Mouse (Mus musculus) liver, embryonic 13.5 days (tissue): ENCODE measurements at regions not wholly inside any gene's neighbourhood (a gene's known extent, or its start where the extent isn't known, plus 50 kb on each side); places are given as distances from the start of the nearest gene placed in this dataset.

Experiments used
- ATAC-seq: fragments of 200-750 bp; cut with Nextera tagmentation; 2 replicates; pipeline ENCODE4 v1.8.0; 2017; ENCODE audit warnings: low read depth, mild to moderate bottlenecking, moderate number of reproducible peaks, moderate library complexity
- DNase-seq: peaks from one replicate; pipeline ENCODE4 v3.0.0; 2022
- H3K27ac ChIP-seq: fragments of 300-500 bp; sonication (generic); 2 replicates; pipeline ENCODE4 v1.5.1; 2015; ENCODE audit warnings: moderate library complexity, mild to moderate bottlenecking, inconsistent platforms
- H3K27me3 ChIP-seq: fragments of 300-500 bp; sonication (generic); 2 replicates; pipeline ENCODE4 v1.6.1; 2015; ENCODE audit warnings: mild to moderate bottlenecking, inconsistent platforms
- H3K36me3 ChIP-seq: fragments of 300-500 bp; sonication (generic); 2 replicates; pipeline ENCODE4 v1.6.1; 2015; ENCODE audit warnings: mild to moderate bottlenecking, inconsistent platforms
- H3K4me1 ChIP-seq: fragments of 300-500 bp; sonication (generic); replicated peaks from 2 replicates; pipeline ENCODE4 v1.6.1; 2015; ENCODE audit warnings: inconsistent platforms
- H3K4me2 ChIP-seq: fragments of 300-500 bp; sonication (generic); 2 replicates; pipeline ENCODE4 v1.6.1; 2015; ENCODE audit warnings: inconsistent platforms, mild to moderate bottlenecking, moderate library complexity
- H3K4me3 ChIP-seq: fragments of 300-500 bp; sonication (generic); replicated peaks from 2 replicates; pipeline ENCODE4 v1.5.1; 2015; ENCODE audit warnings: mild to moderate bottlenecking, inconsistent platforms
- H3K9ac ChIP-seq: fragments of 300-500 bp; sonication (generic); 2 replicates; pipeline ENCODE4 v1.6.1; 2015; ENCODE audit warnings: mild to moderate bottlenecking, inconsistent platforms
- H3K9me3 ChIP-seq: fragments of 300-500 bp; sonication (generic); replicated peaks from 2 replicates; pipeline ENCODE4 v1.6.1; 2016; ENCODE audit warnings: inconsistent platforms
- WGBS: fragments of 180-500 bp; shearing (Covaris S2); methylation state at CpG from one replicate; pipeline ENCODE4 v1.1.7; 2015; ENCODE audit not compliant: insufficient replicate concordance; 5-methylcytosine and 5-hydroxymethylcytosine counted together

DNA sequence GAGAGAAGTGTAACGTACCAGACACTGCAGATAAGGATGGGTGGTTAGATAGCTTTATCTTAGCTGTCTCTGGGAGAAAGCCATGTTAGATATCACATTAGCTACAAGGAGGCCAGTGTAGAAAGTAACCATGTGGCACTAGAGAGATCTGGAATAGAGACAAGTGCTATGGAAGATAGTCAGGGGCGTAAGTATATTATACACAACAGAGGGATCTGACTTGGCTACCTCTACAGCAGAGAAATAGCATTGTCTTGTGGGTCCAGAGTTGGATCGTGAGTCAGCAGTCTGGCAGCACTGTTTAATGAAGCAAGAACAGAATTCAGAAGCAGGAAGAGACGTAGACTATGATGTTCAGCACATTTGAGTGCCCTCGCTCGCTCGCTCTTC, 130.4 kb upstream of the Fmo9 start:
- H3K9ac ChIP-seq, result peak overlapping the region; percentile 5; the same call in 1 of the 2 replicates
- ATAC-seq (peak; percentile 87), DNase-seq (no peak)
- H3K36me3 ChIP-seq, result no peaks in the 10 kb centered on the region
- WGBS, result 37% methylated on average over 7 of the region's 7 CpGs
- H3K27ac ChIP-seq, result peak overlapping the region; percentile 90
- peaks cover 36% of the 10 kb centered on the region for H3K4me1 ChIP-seq
- H3K27me3 ChIP-seq, result no peaks in the 10 kb centered on the region
- H3K9me3 ChIP-seq, result no peaks in the 10 kb centered on the region
- no peak overlapping the region for H3K4me3 ChIP-seq
- peak overlapping the region; percentile 63 for H3K4me2 ChIP-seq

GRCm38 (mm10) chr1:166812920-166813439, 131.3 kb upstream of the Fmo9 start:
- Histone ChIP-seq H3K27ac (peak overlapping the region; percentile 90), H3K27me3 (no peaks in the 10 kb centered on the region), H3K36me3 (no peaks in the 10 kb centered on the region), H3K4me2 (0 out of 2 replicates have a peak overlapping the region, but pooled peaks have one; percentile 63), H3K4me3 (no peak overlapping the region), H3K9ac (peak overlapping the region; percentile 47; the same call in 1 of the 2 replicates), H3K9me3 (no peaks in the 10 kb centered on the region), H3K4me1 (peaks cover 36% of the 10 kb centered on the region)
- DNase-seq (no peak), ATAC-seq (peak; percentile 27)
- WGBS, result 49% methylated on average over 7 of the region's 7 CpGs

- Histone ChIP-seq H3K9ac (no peak overlapping the region), H3K36me3 (no peaks in the 10 kb centered on the region), H3K27ac (no peak overlapping the region), H3K4me1 (peaks cover 9% of the 10 kb centered on the region), H3K9me3 (no peaks in the 10 kb centered on the region), H3K27me3 (no peaks in the 10 kb centered on the region), H3K4me3 (no peak overlapping the region), H3K4me2 (no peak overlapping the region)
- ATAC-seq, result no peak
- 77% methylated on average over 4 of the region's 4 CpGs for WGBS
- DNase-seq, result no peak
These were observed 136.3 kb upstream of the Fmo9 start for GRCm38 (mm10) chr1:166817927-166818326.

DNA sequence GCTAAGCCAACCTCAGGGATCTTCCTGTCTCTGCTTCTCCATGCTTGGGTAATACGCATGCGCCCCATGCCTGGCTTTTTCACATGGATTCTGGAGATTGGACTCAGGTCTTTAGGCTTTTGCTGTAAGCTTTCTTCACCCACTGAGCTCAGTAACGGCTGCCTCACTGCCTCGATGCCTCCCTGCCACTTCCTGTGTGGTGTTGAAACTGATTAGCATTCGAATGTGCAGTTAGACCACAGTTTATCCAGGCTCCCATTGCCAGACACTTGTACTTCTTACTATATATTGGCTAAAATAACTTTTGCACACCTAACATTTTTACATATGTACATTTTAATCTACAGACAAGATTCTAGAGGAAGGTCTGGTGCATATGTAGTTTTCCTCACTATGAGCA, 137.0 kb upstream of the Fmo9 start:
- Histone ChIP-seq H3K9ac (no peak overlapping the region), H3K4me1 (peaks cover 1% of the 10 kb centered on the region), H3K9me3 (no peaks in the 10 kb centered on the region), H3K27me3 (no peaks in the 10 kb centered on the region), H3K36me3 (no peaks in the 10 kb centered on the region), H3K4me2 (no peak overlapping the region), H3K4me3 (no peak overlapping the region), H3K27ac (peak overlapping the region; percentile 45; the same call in 1 of the 2 replicates)
- DNase-seq (no peak), ATAC-seq (0 out of 2 replicates have a peak, but pooled peaks have one; percentile 49)
- 35% methylated on average over 5 of the region's 5 CpGs for WGBS

DNA sequence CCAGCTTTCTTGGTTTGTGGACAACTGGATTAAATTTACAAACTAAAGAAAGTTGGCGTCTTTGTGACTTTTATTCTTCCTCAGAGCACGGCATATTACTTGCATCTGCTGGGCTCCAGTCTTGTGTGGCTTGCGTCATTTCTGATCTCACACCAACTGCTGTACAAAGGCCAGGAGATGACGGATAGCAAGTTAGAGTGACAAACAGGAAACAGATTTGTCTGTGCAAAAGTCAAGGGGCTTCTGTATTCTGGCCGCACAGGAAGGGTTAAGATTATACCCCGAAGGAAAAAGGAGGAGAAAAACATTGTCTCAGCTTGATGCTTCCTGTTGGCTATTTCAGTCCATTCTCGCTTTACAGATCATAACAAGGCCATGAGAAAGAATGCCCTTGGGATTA, 137.8 kb upstream of the Fmo9 start:
- H3K27ac ChIP-seq, result no peak overlapping the region; the same call in 1 of the 2 replicates
- no peaks in the 10 kb centered on the region for H3K36me3 ChIP-seq
- H3K4me3 ChIP-seq, result no peak overlapping the region
- no peaks in the 10 kb centered on the region for H3K27me3 ChIP-seq
- H3K9ac ChIP-seq, result no peak overlapping the region
- no peaks in the 10 kb centered on the region for H3K4me1 ChIP-seq
- WGBS, result 24% methylated on average over 7 of the region's 7 CpGs
- H3K4me2 ChIP-seq, result no peak overlapping the region
- peak; percentile 43; the same call in 1 of the 2 replicates for ATAC-seq
- DNase-seq, result no peak
- no peaks in the 10 kb centered on the region for H3K9me3 ChIP-seq

- Histone ChIP-seq H3K4me1 (no peaks in the 10 kb centered on the region), H3K27ac (no peak overlapping the region), H3K36me3 (no peaks in the 10 kb centered on the region), H3K27me3 (no peaks in the 10 kb centered on the region), H3K4me3 (no peak overlapping the region), H3K9ac (no peak overlapping the region), H3K9me3 (no peaks in the 10 kb centered on the region), H3K4me2 (no peak overlapping the region)
- ATAC-seq (no peak), DNase-seq (no peak)
- 83% methylated on average over 5 of the region's 5 CpGs for WGBS
These were observed 138.4 kb upstream of the Fmo9 start for GRCm38 (mm10) chr1:166820050-166820449.

- no peak for ATAC-seq
- Histone ChIP-seq H3K36me3 (no peaks in the 10 kb centered on the region), H3K9me3 (no peaks in the 10 kb centered on the region), H3K4me1 (no peaks in the 10 kb centered on the region), H3K4me2 (no peak overlapping the region), H3K27ac (no peak overlapping the region), H3K9ac (no peak overlapping the region), H3K27me3 (no peaks in the 10 kb centered on the region), H3K4me3 (no peak overlapping the region)
- 35% methylated on average over 3 of the region's 3 CpGs for WGBS
- DNase-seq, result no peak
These were observed 139.5 kb upstream of the Fmo9 start for GRCm38 (mm10) chr1:166821146-166821545.

GRCm38 (mm10) chr1:166837299-166837698, 155.7 kb upstream of the Fmo9 start:
- Histone ChIP-seq H3K36me3 (no peaks in the 10 kb centered on the region), H3K4me1 (no peaks in the 10 kb centered on the region), H3K9ac (no peak overlapping the region), H3K27ac (no peak overlapping the region), H3K4me3 (no peak overlapping the region), H3K9me3 (no peaks in the 10 kb centered on the region), H3K27me3 (no peaks in the 10 kb centered on the region), H3K4me2 (no peak overlapping the region)
- WGBS, result 38% methylated on average over 1 of the region's 1 CpGs
- DNase-seq (no peak), ATAC-seq (no peak)

- DNase-seq (no peak), ATAC-seq (no peak)
- Histone ChIP-seq H3K27ac (no peak overlapping the region), H3K9me3 (no peaks in the 10 kb centered on the region), H3K4me1 (no peaks in the 10 kb centered on the region), H3K4me2 (no peak overlapping the region), H3K4me3 (no peak overlapping the region), H3K27me3 (no peaks in the 10 kb centered on the region), H3K36me3 (no peaks in the 10 kb centered on the region), H3K9ac (no peak overlapping the region)
- 50% methylated on average over 7 of the region's 7 CpGs for WGBS
These were observed 158.2 kb upstream of the Fmo9 start for GRCm38 (mm10) chr1:166839833-166840232.

- no peaks in the 10 kb centered on the region for H3K4me1 ChIP-seq
- H3K9me3 ChIP-seq, result no peaks in the 10 kb centered on the region
- WGBS, result 9% methylated on average over 11 of the region's 11 CpGs
- no peak overlapping the region for H3K4me3 ChIP-seq
- no peak overlapping the region for H3K9ac ChIP-seq
- no peaks in the 10 kb centered on the region for H3K36me3 ChIP-seq
- no peak for DNase-seq
- no peak overlapping the region for H3K4me2 ChIP-seq
- no peak overlapping the region for H3K27ac ChIP-seq
- ATAC-seq, result no peak
- H3K27me3 ChIP-seq, result no peaks in the 10 kb centered on the region
These were observed 157.8 kb upstream of the Fam78b start for GRCm38 (mm10) chr1:166843397-166843877.

DNA sequence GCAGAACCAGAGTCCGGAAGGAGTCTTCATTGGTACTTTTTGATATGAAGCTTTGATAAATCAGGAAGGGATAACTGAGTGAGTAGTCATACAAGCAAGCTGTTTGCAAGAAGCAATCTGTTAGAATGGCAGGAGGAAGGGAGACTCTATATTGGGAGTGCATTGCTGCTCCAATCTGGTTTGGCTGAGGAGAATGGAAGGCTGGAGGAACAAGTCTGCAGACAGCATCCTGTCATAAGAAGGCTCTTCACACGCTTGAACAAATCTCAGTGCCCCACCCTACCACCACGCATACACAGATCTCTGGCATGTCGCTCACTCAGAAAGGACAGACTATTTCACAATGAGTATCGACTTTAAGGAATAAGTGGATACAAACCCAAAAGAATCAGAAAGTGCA, 154.7 kb upstream of the Fam78b start:
- WGBS, result 69% methylated on average over 5 of the region's 5 CpGs
- no peaks in the 10 kb centered on the region for H3K27me3 ChIP-seq
- H3K36me3 ChIP-seq, result no peaks in the 10 kb centered on the region
- H3K9ac ChIP-seq, result no peak overlapping the region
- H3K9me3 ChIP-seq, result no peaks in the 10 kb centered on the region
- H3K27ac ChIP-seq, result no peak overlapping the region
- H3K4me3 ChIP-seq, result no peak overlapping the region
- ATAC-seq (no peak), DNase-seq (no peak)
- H3K4me1 ChIP-seq, result no peaks in the 10 kb centered on the region
- no peak overlapping the region for H3K4me2 ChIP-seq

DNA sequence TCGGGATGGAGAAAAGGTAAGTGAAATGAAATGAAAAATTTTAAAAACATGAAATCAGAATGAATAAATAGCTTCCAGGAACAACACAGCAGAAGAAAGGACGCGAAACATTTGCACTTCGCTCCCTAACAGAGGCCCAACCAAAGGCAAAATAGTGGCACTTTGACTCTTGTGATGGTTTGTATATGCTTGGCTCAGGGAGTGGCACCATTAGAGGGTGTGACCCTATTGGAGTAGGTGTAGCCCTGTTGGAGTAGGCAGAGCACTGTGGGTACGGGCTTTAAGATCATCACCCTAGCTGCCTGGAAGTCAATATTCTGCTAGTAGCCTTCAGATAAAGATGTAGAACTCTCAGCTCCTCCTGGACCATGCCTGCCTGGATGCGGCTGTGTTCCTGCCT, 154.0 kb upstream of the Fam78b start:
- no peak overlapping the region for H3K4me2 ChIP-seq
- DNase-seq, result no peak
- ATAC-seq, result no peak
- no peak overlapping the region for H3K27ac ChIP-seq
- no peaks in the 10 kb centered on the region for H3K27me3 ChIP-seq
- H3K9me3 ChIP-seq, result no peaks in the 10 kb centered on the region
- WGBS, result 70% methylated on average over 6 of the region's 6 CpGs
- H3K36me3 ChIP-seq, result no peaks in the 10 kb centered on the region
- no peak overlapping the region for H3K9ac ChIP-seq
- no peak overlapping the region for H3K4me3 ChIP-seq
- no peaks in the 10 kb centered on the region for H3K4me1 ChIP-seq
